Mouse (Mus musculus) cortical plate, adult 2 months (tissue): ENCODE results near the gene R3hdm2. TPM values are rescaled to one million over a fixed set of nuclear protein-coding genes. Genes with fewer than 3 reads are reported as not detected.

Experiments
- H3K27ac ChIP-seq: fragments of 200-500 bp; 2 replicates; pipeline ENCODE4 v1.5.1; 2012; ENCODE audit warnings: low read length, control low read depth, inconsistent platforms; ENCODE audit not compliant: insufficient read depth
- H3K4me1 ChIP-seq: fragments of 200-500 bp; 2 replicates; pipeline ENCODE4 v1.6.1; 2011; ENCODE audit warnings: low read length; ENCODE audit not compliant: control insufficient read depth, insufficient read depth
- H3K4me3 ChIP-seq: fragments of 200-500 bp; 2 replicates; pipeline ENCODE4 v1.5.1; 2011; ENCODE audit warnings: mild to moderate bottlenecking, low read length, control low read depth; ENCODE audit not compliant: insufficient read depth
- CTCF ChIP-seq: fragments of 200-500 bp; IDR thresholded peaks from 2 replicates; pipeline ENCODE4 v1.5.1; 2011; ENCODE audit warnings: mild to moderate bottlenecking, control low read depth, low read length; ENCODE audit not compliant: insufficient read depth; ENCODE audit errors: extremely low read depth
- POLR2A ChIP-seq: fragments of 200-500 bp; IDR thresholded peaks from 2 replicates; pipeline ENCODE4 v1.6.1; 2011; ENCODE audit warnings: mild to moderate bottlenecking, low read length, control low read depth; ENCODE audit not compliant: insufficient read depth; ENCODE audit errors: extremely low read depth
- polyA plus RNA-seq: library from polyadenylated mRNA; depleted of rRNA; stranded (reverse); fragments of >200 nt; gene quantifications from 2 replicates; pipeline ENCODE4 v1.2.3, GENCODE M21; 2012

Gene R3hdm2
- polyA plus RNA-seq, 1 experiment, result 185 TPM

GRCm38 (mm10) chr10:127480833-127481813 is 101.0 kb downstream of the R3hdm2 start:
- TF ChIP-seq CTCF, result no peak
- peak; percentile 35; the same call in 1 of the 2 replicates for TF ChIP-seq POLR2A
- H3K4me1 ChIP-seq, result peaks cover 2% of the 10 kb centered on the region
- H3K27ac ChIP-seq, result no peak overlapping the region
- H3K4me3 ChIP-seq, result no peak overlapping the region

GRCm38 (mm10) chr10:127485235-127485634 is 105.1 kb downstream of the R3hdm2 start:
- H3K27ac ChIP-seq, result no peak overlapping the region
- TF ChIP-seq CTCF, result no peak
- no peak for TF ChIP-seq POLR2A

GRCm38 (mm10) chr10:127488856-127489255 is 108.7 kb downstream of the R3hdm2 start:
- Histone ChIP-seq H3K4me1 (peaks cover 9% of the 10 kb centered on the region), H3K27ac (no peak overlapping the region), H3K4me3 (no peak overlapping the region)
- TF ChIP-seq POLR2A (no peak), CTCF (no peak)

More at GRCm38 (mm10) chr10:127485235-127485634, 105.1 kb downstream of the R3hdm2 start:
- Histone ChIP-seq H3K4me1 (peaks cover 9% of the 10 kb centered on the region), H3K4me3 (no peak overlapping the region)

GRCm38 (mm10) chr10:127490160-127491127 is 110.3 kb downstream of the R3hdm2 start:
- Histone ChIP-seq H3K4me3 (no peak overlapping the region), H3K4me1 (peaks cover 9% of the 10 kb centered on the region), H3K27ac (no peak overlapping the region)
- TF ChIP-seq POLR2A, result no peak
- no peak for TF ChIP-seq CTCF

GRCm38 (mm10) chr10:127491128-127491512 is 111.0 kb downstream of the R3hdm2 start:
- TF ChIP-seq CTCF, result no peak
- no peak for TF ChIP-seq POLR2A
- Histone ChIP-seq H3K4me1 (peaks cover 9% of the 10 kb centered on the region), H3K27ac (no peak overlapping the region), H3K4me3 (no peak overlapping the region)

- Histone ChIP-seq H3K27ac (no peak overlapping the region), H3K4me3 (no peak overlapping the region), H3K4me1 (peaks cover 9% of the 10 kb centered on the region)
- no peak for TF ChIP-seq POLR2A
- no peak for TF ChIP-seq CTCF
Measured at GRCm38 (mm10) chr10:127492118-127492517, 112.0 kb downstream of the R3hdm2 start.

GRCm38 (mm10) chr10:127496156-127496555 is 116.0 kb downstream of the R3hdm2 start:
- TF ChIP-seq POLR2A (no peak), CTCF (no peak)
- H3K4me1 ChIP-seq, result peaks cover 3% of the 10 kb centered on the region; the same call in 1 of the 2 replicates
- H3K27ac ChIP-seq, result no peak overlapping the region
- H3K4me3 ChIP-seq, result no peak overlapping the region

- no peak overlapping the region for H3K27ac ChIP-seq
- H3K4me3 ChIP-seq, result no peak overlapping the region
- TF ChIP-seq CTCF (no peak), POLR2A (no peak)
- H3K4me1 ChIP-seq, result peaks cover 1% of the 10 kb centered on the region; the same call in 1 of the 2 replicates
Measured at GRCm38 (mm10) chr10:127499516-127499915, 119.4 kb downstream of the R3hdm2 start.

GRCm38 (mm10) chr10:127500042-127500441 is 119.9 kb downstream of the R3hdm2 start:
- Histone ChIP-seq H3K4me1 (peaks cover 1% of the 10 kb centered on the region; the same call in 1 of the 2 replicates), H3K4me3 (no peak overlapping the region), H3K27ac (no peak overlapping the region)
- TF ChIP-seq CTCF (no peak), POLR2A (no peak)
